Mouse (Mus musculus) embryo, embryonic 9.5 days (tissue): ENCODE measurements around the gene Fkbpl.
A peak's percentile ranks its signal among the peaks of the same experiment; 100 is the strongest.

Experiments used
- DNase-seq: peaks from one replicate; pipeline ENCODE4 v3.0.0-alpha.2; 2017; ENCODE audit errors: extremely low spot score

The Fkbpl gene

GRCm38 (mm10) chr17:34648141-34648890, 3.8 kb downstream of the Fkbpl start:
- DNase-seq, result no peak

DNA sequence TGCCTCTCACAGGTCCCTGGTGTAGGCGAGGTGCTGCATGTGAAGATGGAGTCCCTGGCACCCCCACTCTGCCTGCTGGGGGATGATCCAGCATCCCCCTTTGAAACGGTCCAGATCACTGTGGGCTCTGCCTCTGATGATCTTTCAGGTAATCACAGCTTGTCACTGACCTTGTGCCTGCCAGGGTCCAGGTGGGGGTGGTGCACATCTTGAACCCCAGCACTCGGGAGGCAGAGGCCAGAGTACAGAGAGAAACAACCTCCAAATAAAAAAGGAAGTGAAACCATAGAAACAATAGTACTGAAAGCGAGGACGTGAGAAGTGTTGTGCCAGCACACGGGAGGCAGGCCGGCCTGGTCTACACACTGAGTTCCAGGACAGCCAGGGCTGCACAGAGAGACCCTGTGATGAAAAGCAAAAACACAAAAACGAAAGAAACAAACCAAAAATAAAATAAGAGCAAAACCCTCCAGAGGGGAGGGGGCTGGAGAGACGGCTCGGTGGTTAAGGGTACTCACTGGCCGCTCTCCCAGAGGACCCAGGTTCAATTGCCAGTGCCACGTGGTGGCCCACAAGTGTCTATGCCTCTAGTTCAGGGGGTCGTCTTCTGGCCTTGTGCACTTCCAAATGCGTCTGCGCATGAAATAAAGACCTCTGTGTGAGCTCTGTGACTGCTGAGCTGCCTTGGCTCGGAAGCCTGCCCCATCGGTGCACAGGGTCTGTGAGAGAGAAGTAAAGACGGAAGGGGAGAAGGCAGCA, 4.7 kb downstream of the Fkbpl start:
- DNase-seq, result no peak

DNA sequence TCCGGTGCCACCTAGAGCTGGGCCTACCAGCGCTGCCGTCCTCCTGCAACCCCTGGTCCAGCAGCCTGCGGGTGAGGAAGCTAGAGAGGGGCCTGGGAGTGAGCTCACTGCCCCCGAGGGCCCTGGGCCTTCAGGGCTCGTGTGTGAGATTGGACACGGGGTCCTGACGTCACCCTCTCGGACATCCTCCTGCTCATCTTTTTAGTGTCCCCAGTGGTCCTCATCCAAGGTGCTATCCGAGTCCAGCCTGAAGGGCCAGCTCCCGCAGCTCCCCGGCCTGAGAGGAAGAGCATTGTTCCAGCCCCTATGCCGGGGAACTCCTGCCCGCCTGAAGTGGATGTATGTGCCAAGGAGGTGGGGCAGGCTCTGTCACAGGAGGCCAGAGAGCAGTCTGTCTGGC, 6.2 kb downstream of the Fkbpl start:
- no peak for DNase-seq

DNA sequence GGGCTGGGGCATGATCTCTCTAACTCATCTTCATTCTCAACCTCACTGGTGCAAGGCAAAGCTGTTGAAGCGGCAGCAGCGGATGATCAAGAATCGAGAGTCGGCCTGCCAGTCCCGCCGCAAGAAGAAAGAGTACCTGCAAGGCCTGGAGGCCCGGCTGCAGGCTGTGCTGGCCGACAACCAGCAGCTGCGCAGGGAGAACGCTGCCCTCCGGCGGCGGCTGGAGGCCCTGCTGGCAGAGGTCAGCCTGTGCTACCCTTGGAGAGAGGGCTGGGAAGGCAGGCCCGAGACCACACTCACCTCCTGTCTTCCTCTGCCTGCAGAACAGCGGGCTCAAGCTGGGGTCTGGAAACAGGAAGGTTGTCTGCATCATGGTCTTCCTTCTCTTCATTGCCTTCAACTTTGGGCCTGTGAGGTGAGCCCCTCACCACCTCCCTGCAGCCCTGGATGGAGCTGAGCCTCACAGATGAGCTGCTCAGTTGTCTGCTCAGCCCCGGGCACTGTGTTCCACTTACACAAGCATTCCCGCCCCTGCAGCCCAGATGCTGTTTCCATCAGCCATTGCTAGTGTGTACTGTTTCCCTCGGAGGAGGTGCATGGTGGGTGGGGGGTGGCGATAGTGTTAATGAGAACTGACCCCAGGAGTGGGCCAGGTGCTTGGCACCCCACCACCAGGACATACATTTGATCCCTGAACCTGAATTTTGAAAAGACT, 7.1 kb downstream of the Fkbpl start:
- peak; percentile 45 for DNase-seq

DNA sequence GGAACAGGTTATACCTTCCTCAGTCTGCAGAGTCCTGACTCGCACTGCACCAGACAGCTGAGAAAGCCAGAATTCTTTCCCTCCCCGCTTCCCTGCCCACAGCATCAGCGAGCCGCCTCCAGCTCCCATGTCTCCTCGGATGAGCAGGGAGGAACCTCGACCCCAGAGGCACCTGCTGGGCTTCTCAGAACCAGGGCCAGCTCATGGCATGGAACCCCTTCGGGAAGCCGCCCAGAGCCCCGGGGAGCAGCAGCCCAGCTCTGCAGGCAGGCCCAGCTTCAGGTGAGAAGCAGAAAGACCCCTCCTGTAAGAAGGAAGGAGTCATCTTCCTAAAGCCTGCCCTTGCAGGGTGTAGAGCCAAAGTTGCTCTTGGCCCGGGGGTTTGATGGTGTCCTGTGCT, 8.0 kb downstream of the Fkbpl start:
- no peak for DNase-seq

GRCm38 (mm10) chr17:34652985-34653384, 8.4 kb downstream of the Fkbpl start:
- no peak for DNase-seq

- no peak for DNase-seq
Measured at GRCm38 (mm10) chr17:34653746-34654285, 9.3 kb downstream of the Fkbpl start.

GRCm38 (mm10) chr17:34654392-34654791, 9.8 kb downstream of the Fkbpl start:
- no peak for DNase-seq

GRCm38 (mm10) chr17:34655160-34655559, 10.6 kb downstream of the Fkbpl start:
- DNase-seq, result no peak

DNA sequence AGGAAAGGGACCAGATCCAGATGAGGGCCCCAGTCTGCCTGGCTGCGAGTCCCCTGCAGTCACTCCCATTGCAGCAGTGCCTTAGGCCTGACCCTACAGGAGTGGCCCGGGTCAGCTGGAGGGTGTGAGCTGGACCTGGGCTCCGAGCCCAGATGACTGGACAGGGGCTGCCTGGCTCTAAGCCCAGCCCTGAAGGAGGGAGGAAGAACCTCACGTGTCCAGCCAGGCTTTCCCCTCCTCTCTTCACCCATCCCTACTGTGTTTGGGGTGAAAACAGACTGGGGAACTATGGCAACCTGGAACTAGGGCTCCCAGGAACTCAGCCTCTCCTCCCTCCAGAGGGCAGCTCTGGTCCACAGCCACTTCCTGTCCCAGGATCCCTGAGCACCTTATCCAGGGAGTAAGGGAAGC, 11.0 kb downstream of the Fkbpl start:
- no peak for DNase-seq

DNA sequence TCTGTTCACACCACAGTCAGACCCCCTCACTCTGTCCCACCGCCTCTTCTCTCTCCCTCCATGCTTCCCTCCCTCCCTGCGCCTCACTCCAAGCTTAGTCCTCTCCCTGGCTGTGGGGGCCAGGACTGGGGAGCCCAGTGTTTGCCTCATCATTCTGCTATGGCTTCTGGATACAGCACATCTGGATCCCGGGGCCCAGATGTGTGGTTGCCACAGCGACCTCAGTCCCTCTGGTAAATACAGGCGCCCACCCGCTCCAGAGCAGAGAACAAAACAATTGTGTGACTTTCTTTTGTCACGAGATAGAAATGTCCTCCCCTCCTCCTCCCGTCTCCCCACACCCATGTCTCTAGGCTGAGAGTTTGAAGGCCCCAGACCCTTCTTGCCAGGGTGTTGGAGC, 12.1 kb downstream of the Fkbpl start:
- DNase-seq, result no peak

DNA sequence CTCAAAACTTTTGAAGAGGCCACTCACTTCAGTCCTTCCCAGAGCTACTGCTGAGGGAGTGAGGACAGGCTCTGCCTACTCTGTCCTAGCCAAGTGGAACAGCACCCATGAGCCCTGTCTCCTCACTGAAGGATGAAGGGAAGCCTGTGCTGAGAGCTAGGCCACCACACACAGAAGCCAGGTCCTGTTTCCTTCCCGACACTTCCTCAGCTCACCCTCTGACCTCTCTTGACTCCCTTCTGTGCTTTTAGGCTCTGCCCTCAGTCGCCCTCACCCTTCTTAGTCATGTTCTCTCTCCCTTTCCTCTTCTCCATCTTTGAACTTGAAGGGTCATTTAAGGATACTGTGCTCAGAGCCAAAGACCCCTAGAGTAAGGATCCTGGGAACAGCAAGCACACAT, 12.7 kb downstream of the Fkbpl start:
- no peak for DNase-seq

DNA sequence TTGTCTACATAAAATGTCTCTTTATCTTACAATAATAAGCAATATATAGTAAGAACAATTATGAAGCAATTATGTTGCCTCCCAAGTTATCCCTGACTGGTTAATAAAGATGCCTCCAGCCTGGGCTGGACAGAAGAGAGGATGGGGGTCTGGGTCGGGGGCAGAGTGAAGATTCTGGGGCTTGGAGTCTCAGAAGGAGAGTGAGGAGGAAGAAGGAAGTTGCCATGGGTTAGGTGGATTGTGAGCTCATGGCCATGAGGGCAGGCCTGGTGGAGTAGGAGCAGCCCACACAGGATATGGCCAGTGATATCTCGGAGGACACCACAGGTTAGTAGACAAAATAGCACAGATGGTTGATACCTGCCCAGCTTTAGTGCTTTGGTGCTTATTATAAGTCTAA, 13.6 kb downstream of the Fkbpl start:
- DNase-seq, result no peak

DNA sequence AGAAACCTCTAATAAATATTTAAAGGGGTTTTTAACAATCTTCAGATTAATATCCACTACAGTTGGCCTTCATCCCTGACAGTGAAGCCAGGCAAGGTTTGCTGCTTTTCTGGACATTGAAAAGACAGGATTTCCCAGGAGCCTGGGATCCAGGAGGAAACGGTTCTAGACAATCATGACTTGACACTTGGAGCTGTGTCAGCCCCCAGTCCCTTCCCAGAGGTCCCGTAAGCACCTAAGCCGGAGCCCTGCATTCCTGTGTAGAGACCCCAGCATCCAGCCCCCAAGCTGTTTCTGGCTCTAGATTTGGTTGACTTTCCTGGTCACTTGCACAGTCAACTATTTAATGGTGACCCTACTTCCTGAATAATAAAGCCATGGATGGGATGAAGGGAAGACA, 14.0 kb downstream of the Fkbpl start:
- no peak for DNase-seq

- DNase-seq, result no peak
Measured at GRCm38 (mm10) chr17:34659181-34659896, 14.8 kb downstream of the Fkbpl start.

DNA sequence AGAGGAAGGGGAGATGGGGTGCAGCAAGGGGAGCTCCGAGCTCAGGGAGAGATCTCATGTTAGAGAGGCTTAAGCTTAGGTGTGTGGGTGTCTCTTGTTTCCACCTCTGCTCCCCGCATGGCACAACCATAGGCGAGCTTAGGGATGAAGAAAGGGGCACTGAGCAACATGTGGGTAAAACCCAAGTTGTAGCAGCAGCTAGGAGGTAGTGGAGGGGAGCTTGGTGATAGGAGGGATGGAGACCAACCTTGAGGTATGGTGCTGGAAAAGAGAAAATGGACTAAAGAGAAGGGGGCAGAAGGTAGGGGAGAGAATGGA, 15.3 kb downstream of the Fkbpl start:
- no peak for DNase-seq

- no peak for DNase-seq
Measured at GRCm38 (mm10) chr17:34660259-34660820, 15.8 kb downstream of the Fkbpl start.

DNA sequence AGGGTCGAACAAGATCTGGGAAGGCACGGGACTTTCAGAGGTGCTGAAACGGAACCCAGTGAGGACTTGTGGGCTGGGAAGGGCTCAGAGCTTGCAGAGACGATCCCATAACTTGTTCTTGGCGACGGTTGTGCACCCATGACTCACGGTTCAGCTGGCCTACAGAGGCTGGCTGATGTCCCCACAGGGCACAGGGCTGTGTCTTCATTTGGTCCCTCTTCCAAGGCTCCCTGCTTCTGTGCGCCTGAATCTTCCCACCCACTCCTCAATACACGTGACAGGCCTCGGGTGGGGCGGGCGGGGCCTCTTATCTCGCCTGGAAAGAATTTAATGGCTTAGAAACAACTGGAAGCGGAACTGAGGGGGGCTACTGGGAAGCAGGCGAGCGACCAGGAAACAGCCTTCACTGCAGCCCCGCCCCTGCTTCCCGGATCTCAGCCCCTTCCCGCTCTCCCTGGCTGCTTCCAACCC, 16.6 kb downstream of the Fkbpl start:
- no peak for DNase-seq

- DNase-seq, result no peak
Measured at GRCm38 (mm10) chr17:34662468-34662867, 17.9 kb downstream of the Fkbpl start.

DNA sequence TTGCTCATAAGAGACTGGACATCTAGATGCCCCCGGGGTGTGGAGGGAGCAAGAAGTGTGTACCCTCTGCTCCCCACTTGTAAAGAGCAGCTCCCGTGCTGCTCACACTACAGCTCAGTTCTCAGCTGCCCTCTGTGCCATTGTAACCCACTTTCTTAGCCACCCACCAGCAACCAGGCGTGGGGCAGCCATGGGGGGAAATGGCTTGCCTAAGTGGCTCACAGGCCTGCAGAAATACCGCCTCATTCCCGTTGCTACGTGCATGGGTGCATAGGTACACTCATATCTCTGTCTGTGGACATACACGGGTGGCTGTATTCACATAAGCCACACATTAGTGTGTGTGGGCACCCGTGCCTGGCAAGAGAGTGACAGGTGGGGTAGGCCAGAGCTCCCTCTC, 18.4 kb downstream of the Fkbpl start:
- DNase-seq, result no peak

DNA sequence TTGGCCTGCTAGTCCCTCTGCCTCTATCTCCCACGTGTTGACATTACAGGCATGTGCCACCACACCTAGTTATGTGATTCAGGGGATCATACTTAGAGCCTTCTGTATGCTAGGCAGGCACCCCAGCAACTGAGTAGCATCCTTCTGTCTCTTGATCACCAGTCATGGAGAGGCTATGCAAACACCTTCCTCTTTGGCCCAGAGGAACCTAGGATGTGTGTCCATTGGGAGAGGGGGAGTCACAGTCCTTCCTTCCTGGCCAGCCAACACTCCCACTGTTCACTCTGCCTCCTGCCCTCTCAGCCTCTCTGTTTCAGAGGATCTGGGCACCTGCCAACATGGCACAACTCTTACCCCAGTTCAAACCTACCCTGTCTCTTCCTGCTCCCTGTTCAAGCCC, 19.0 kb downstream of the Fkbpl start:
- DNase-seq, result no peak

DNA sequence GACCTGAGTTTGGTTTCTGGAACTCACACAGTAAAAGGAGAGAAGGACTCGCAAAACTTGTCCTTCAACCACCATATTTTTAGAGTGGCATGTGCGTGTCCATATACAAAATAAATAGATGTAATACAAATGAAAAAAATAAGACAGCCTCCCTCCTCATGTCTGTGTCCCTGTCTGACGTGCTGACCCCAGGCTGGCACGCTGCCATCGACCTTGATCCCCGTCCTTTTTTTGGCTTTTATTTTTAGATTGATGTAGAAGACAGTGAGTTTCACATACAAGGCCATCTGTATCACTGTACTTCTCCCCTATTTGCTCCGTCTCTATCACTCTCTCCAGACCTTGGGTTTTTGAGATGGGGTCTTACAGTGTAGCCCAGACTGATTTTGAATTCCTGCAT, 19.9 kb downstream of the Fkbpl start:
- DNase-seq, result no peak
